ENCODE assay signal across 10 mouse cellular contexts in the genomic region with DNA sequence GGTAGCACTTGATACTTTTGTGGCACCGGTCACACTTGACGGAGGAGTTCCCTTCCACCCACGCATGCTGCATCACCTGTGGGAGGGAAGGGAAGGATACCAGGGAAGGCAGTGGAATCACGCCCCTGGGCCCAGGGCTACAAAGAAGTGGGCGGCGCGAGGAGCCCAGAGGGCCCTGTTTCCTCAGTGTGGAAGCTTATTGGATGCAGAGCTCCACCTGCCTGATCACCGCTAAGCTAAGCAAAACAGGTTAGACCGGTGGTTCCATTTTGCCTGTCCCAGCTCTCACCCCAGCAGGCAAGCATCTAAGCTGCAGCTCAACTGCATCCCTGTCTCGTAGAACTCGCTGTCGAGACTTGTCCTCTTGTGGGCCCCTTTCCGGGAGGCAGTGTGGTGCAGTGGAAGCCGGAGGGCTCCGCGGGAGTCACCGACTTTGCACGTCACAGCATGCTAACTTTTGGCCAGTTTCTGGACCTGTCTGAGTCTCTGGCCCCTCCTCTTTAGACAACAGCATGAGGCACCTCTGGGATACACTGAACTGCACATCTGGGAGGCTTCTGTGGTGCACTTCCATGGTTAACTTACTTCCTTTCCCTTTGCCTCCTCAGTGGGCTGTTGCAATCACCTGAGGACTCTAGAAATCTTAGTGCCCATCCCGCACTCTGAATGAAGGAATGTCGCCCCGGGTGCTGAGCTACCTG.
DNase-seq lines count a peak whose midpoint lies in the region; ATAC-seq and TF ChIP-seq lines count a peak whose summit lies in the region.
"Had no signal": no experiment of that assay in that cellular context is flagged by ENCODE, and none has a peak within 500 bp of the region (broad histone marks: within the 10 kb centered on the region; RNA-seq: fewer than 3 reads in every experiment).

No protein-coding gene starts in this region.

- no peak overlapping the region for H3K9ac ChIP-seq in embryonic facial prominence, embryonic 11.5 days (replicated peaks; ENCODE audit: low read length)
- no peak overlapping the region for H3K9ac ChIP-seq in midbrain, embryonic 13.5 days (replicated peaks)
- H3K9ac ChIP-seq: neural tube, embryonic 13.5 days had no signal

- no peak overlapping the region for H3K4me2 ChIP-seq in embryonic facial prominence, embryonic 11.5 days (ENCODE audit: low read depth, low read length)
- H3K4me2 ChIP-seq in midbrain, embryonic 13.5 days (replicated peaks): no peak overlapping the region
- H3K4me2 ChIP-seq: neural tube, embryonic 13.5 days had no signal

- H3K4me1 ChIP-seq in embryonic facial prominence, embryonic 11.5 days (ENCODE audit: control insufficient read depth, insufficient read depth, low read length): no peaks in the 10 kb centered on the region
- no peaks in the 10 kb centered on the region for H3K4me1 ChIP-seq in midbrain, embryonic 13.5 days (replicated peaks)
- H3K4me1 ChIP-seq: neural tube, embryonic 13.5 days had no signal

- intact Hi-C loops in gastrocnemius, adult 2 months (cut with DNase I): no loop called here
- intact Hi-C loops in left cerebral cortex, adult 2 months (cut with DNase I): no loop called here

- no peaks in the 10 kb centered on the region for H3K36me3 ChIP-seq in embryonic facial prominence, embryonic 11.5 days (replicated peaks; ENCODE audit: control insufficient read depth, insufficient read depth, low read depth, low read length)
- H3K36me3 ChIP-seq in midbrain, embryonic 13.5 days: no peaks in the 10 kb centered on the region
- H3K36me3 ChIP-seq: neural tube, embryonic 13.5 days had no signal

- no peak overlapping the region for H3K27ac ChIP-seq in gastrocnemius, adult 2 months
- H3K27ac ChIP-seq in embryonic facial prominence, embryonic 11.5 days (replicated peaks; ENCODE audit: low read depth, low read length): no peak overlapping the region; the same call in 1 of the 2 replicates
- H3K27ac ChIP-seq in midbrain, embryonic 13.5 days: no peak overlapping the region
- H3K27ac ChIP-seq in left cerebral cortex, adult 2 months: no peak overlapping the region
- H3K27ac ChIP-seq: neural tube, embryonic 13.5 days had no signal

- peak; percentile 4 for DNase-seq in gastrocnemius, adult 2 months
- no peak for DNase-seq in gastrocnemius, postnatal 4 days (ENCODE audit: low spot score in 2 of 2)
- DNase-seq in embryonic facial prominence, embryonic 11.5 days (ENCODE audit: low spot score): peak; percentile 71
- DNase-seq in kidney, postnatal 14 days: peak; percentile 46
- peak; percentile 26 to 53 for DNase-seq in lung, postnatal 4 days
- no peak for DNase-seq in left cerebral cortex, adult 2 months (ENCODE audit: extremely low spot score in 1 of 2, low spot score in 2 of 2)
- no peak for DNase-seq in frontal cortex, postnatal 10 days (ENCODE audit: low spot score in 2 of 2)

- H3K4me3 ChIP-seq in gastrocnemius, adult 2 months: no peak overlapping the region
- H3K4me3 ChIP-seq in embryonic facial prominence, embryonic 11.5 days (ENCODE audit: low read depth, low read length): no peak overlapping the region
- no peak overlapping the region for H3K4me3 ChIP-seq in midbrain, embryonic 13.5 days (replicated peaks)
- H3K4me3 ChIP-seq in left cerebral cortex, adult 2 months: no peak overlapping the region
- H3K4me3 ChIP-seq: neural tube, embryonic 13.5 days had no signal

- 30% methylated on average over 21 of the region's 21 CpGs for WGBS in embryonic facial prominence, embryonic 11.5 days
- 38% methylated on average over 21 of the region's 21 CpGs for WGBS in midbrain, embryonic 13.5 days

- H3K27me3 ChIP-seq in embryonic facial prominence, embryonic 11.5 days (ENCODE audit: control insufficient read depth, insufficient read depth, low read length): peaks cover 3% of the 10 kb centered on the region; the same call in 1 of the 2 replicates
- H3K27me3 ChIP-seq in midbrain, embryonic 13.5 days: peaks cover 20% of the 10 kb centered on the region

- no peak for TF ChIP-seq CTCF in gastrocnemius, adult 2 months (IDR thresholded peaks at IDR 0.05)
- TF ChIP-seq CTCF in left cerebral cortex, adult 2 months (IDR thresholded peaks at IDR 0.05): no peak

- H3K9me3 ChIP-seq in embryonic facial prominence, embryonic 11.5 days (replicated peaks; ENCODE audit: control insufficient read depth, low read length): no peaks in the 10 kb centered on the region
- H3K9me3 ChIP-seq in midbrain, embryonic 13.5 days: no peaks in the 10 kb centered on the region
- H3K9me3 ChIP-seq: neural tube, embryonic 13.5 days had no signal

- peak; percentile 79 for ATAC-seq in embryonic facial prominence, embryonic 11.5 days (replicated peaks; ENCODE audit: insufficient number of reproducible peaks, low FRiP score, low TSS enrichment, low read depth)
- no peak for ATAC-seq in midbrain, embryonic 13.5 days
- ATAC-seq: Patski had no signal

Comparison
In these comparisons a context has a peak if more than half of its experiments do, and no peak if none do; other contexts are left out.
1. DNase-seq: peak in gastrocnemius, adult 2 months (single experiment), embryonic facial prominence, embryonic 11.5 days (single experiment), kidney, postnatal 14 days (single experiment) and lung, postnatal 4 days (2 of 2); none in gastrocnemius, postnatal 4 days (0 of 2), left cerebral cortex, adult 2 months (0 of 2) and frontal cortex, postnatal 10 days (0 of 2).